ENCODE assay signal across 12 mouse cellular contexts in the genomic region with DNA sequence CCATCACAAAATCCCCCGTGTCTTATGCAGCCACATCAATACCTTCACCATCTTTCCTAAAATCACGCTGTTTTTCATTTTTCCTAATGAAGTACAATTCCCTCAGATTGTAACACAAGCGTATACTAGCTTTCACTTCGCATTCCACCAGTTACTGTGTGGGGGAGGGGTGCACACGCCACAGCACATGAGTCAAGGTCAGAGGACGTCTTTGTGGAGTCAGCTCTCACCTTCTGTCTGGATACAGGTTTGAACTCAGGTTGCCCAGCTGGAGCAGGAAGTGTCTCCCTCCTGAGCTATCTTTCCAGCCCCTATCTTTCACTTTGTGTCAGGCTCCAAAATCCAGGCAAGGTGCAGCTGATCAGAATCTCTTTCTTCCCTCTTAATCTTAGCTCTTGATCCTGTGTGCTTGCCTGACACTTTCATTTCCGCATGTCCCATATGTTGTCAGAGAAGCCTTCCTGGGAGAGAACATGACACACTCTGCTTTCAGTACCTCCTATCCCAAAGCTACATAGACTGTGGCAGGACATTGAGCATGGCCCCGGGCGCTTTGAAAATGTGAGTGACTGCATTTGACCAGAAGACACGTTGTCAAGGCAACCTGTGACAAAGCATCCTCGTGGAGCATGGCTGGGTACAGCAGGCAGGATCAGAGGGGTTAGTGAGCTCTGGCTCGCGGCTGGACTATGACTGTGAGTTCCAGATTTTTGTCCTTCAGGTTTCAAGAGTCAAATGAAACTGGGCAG. TPM values are rescaled to one million over a fixed set of nuclear protein-coding genes. Genes with fewer than 3 reads are reported as not detected.
DNase-seq lines count a peak whose midpoint lies in the region; ATAC-seq lines count a peak whose summit lies in the region.
"Had no signal": no experiment of that assay in that cellular context is flagged by ENCODE, and none has a peak within 500 bp of the region (broad histone marks: within the 10 kb centered on the region; RNA-seq: fewer than 3 reads in every experiment).

No protein-coding gene starts in this region.

- no peak overlapping the region for H3K27ac ChIP-seq in hindbrain, embryonic 13.5 days
- H3K27ac ChIP-seq in midbrain, embryonic 16.5 days (ENCODE audit: low read length): no peak overlapping the region

- peaks cover 40% of the 10 kb centered on the region for H3K27me3 ChIP-seq in hindbrain, embryonic 13.5 days
- peaks cover 7% of the 10 kb centered on the region for H3K27me3 ChIP-seq in midbrain, embryonic 16.5 days (ENCODE audit: control insufficient read depth, insufficient read depth, low read depth, low read length)

- DNase-seq in heart, adult 11 months: peak; percentile 81
- no peak for DNase-seq in heart, postnatal 25 days (ENCODE audit: low spot score)
- peak; percentile 74 for DNase-seq in ZHBTc4 (ENCODE audit: low read depth, low spot score)
- no peak for DNase-seq in spleen, postnatal 10 days (ENCODE audit: low spot score in 2 of 2)
- DNase-seq: heart, postnatal 14 days; thymus, postnatal 25 days had no signal

- H3K4me3 ChIP-seq in hindbrain, embryonic 13.5 days: no peak overlapping the region
- H3K4me3 ChIP-seq in midbrain, embryonic 16.5 days (ENCODE audit: low read depth, low read length): no peak overlapping the region

- H3K36me3 ChIP-seq in hindbrain, embryonic 13.5 days: 0 out of 2 replicates have a peak, but pooled peaks cover 3% of the 10 kb centered on the region
- H3K36me3 ChIP-seq in midbrain, embryonic 16.5 days (ENCODE audit: control insufficient read depth, insufficient read depth, low read length): no peaks in the 10 kb centered on the region

- H3K9ac ChIP-seq in hindbrain, embryonic 13.5 days: no peak overlapping the region
- H3K9ac ChIP-seq in midbrain, embryonic 16.5 days (ENCODE audit: low read depth, low read length): no peak overlapping the region

- no peak overlapping the region for H3K4me2 ChIP-seq in hindbrain, embryonic 13.5 days
- peak overlapping the region; percentile 17; the same call in 1 of the 2 replicates for H3K4me2 ChIP-seq in midbrain, embryonic 16.5 days (ENCODE audit: low read length)
- H3K4me2 ChIP-seq: liver, embryonic 11.5 days had no signal

- ATAC-seq in hindbrain, embryonic 13.5 days (ENCODE audit: low FRiP score): peak; percentile 68; the same call in 1 of the 2 replicates
- ATAC-seq in midbrain, embryonic 16.5 days: peak; percentile 79
- ATAC-seq in frontal cortex, adult (ENCODE audit: low TSS enrichment): no peak
- no peak for ATAC-seq in monocyte, adult 5-6 weeks (replicated peaks; ENCODE audit: insufficient number of reproducible peaks, low FRiP score, low TSS enrichment, poor library complexity, severe bottlenecking)
- ATAC-seq: CD4-positive, CD25-positive, alpha-beta regulatory T cell, adult 4 months had no signal

- 37% methylated on average over 13 of the region's 13 CpGs for WGBS in hindbrain, embryonic 13.5 days
- 26% methylated on average over 13 of the region's 13 CpGs for WGBS in midbrain, embryonic 16.5 days

- peaks cover 13% of the 10 kb centered on the region for H3K9me3 ChIP-seq in hindbrain, embryonic 13.5 days
- H3K9me3 ChIP-seq in midbrain, embryonic 16.5 days (replicated peaks; ENCODE audit: control insufficient read depth, low read length, poor library complexity, severe bottlenecking): peaks cover 10% of the 10 kb centered on the region

- intact Hi-C loops in heart, postnatal 25 days (cut with DNase I): no loop called here

- H3K4me1 ChIP-seq in hindbrain, embryonic 13.5 days (replicated peaks): peaks cover 24% of the 10 kb centered on the region
- H3K4me1 ChIP-seq in midbrain, embryonic 16.5 days (ENCODE audit: control insufficient read depth, insufficient read depth, low read length): peaks cover 20% of the 10 kb centered on the region

RNA-seq across cellular contexts. Expression of a gene that starts 33.9 kb away (rescaled TPM):
- total RNA-seq in heart, postnatal 25 days (2021): 10 to 100 TPM; 22.6 to 22.8 TPM
- 4.4 and 5.7 TPM in 2 replicates for polyA plus RNA-seq in hindbrain, embryonic 13.5 days (2015; fragmentation: Nextera tagmentation; extraction: Ambion mirVana)
- polyA plus RNA-seq in midbrain, embryonic 16.5 days (2015; fragmentation: Nextera tagmentation; extraction: Ambion mirVana): 6.5 and 8.8 TPM in 2 replicates
- total RNA-seq in monocyte, adult 5-6 weeks (2017): 0.48 to 0.96 TPM in 2 of 3 replicates, not detected in the other

RNA-seq across cellular contexts. Expression of a gene that starts 50.6 kb away (rescaled TPM):
- not detected for total RNA-seq in heart, postnatal 25 days (2021)
- polyA plus RNA-seq in hindbrain, embryonic 13.5 days (2015; fragmentation: Nextera tagmentation; extraction: Ambion mirVana): 8.5 and 10.7 TPM in 2 replicates
- polyA plus RNA-seq in midbrain, embryonic 16.5 days (2015; fragmentation: Nextera tagmentation; extraction: Ambion mirVana): 16.1 and 16.2 TPM in 2 replicates
- 24.7 to 61.8 TPM (median 41.2 TPM) in 3 replicates for total RNA-seq in monocyte, adult 5-6 weeks (2017)
- total RNA-seq: heart, postnatal 14 days had no signal

Comparison
In these comparisons a context has a peak if more than half of its experiments do, and no peak if none do; other contexts are left out.
1. DNase-seq: peak in heart, adult 11 months (single experiment) and ZHBTc4 (single experiment); none in heart, postnatal 25 days (single experiment) and spleen, postnatal 10 days (0 of 2).
2. ATAC-seq: peak in hindbrain, embryonic 13.5 days (single experiment) and midbrain, embryonic 16.5 days (single experiment); none in frontal cortex, adult (single experiment) and monocyte, adult 5-6 weeks (single experiment).
3. RNA of a gene that starts 33.9 kb away (total RNA-seq): 22.6 to 22.8 TPM in heart, postnatal 25 days; 0.48 to 0.96 TPM in monocyte, adult 5-6 weeks; every median in the first group is over 10 times any median in the second.
4. RNA of a gene that starts 50.6 kb away (total RNA-seq): 24.7 to 61.8 TPM in monocyte, adult 5-6 weeks; not detected in heart, postnatal 25 days; every median in the first group is over 10 times any median in the second.